Mouse (Mus musculus) heart, embryonic 14.5 days (tissue): ENCODE measurements at regions not wholly inside any gene's neighbourhood (a gene's known extent, or its start where the extent isn't known, plus 50 kb on each side); places are given as distances from the start of the nearest gene placed in this dataset.

Source experiments
- ATAC-seq: fragments of 200-750 bp; cut with Nextera tagmentation; 2 replicates; pipeline ENCODE4 v1.8.0; 2017; ENCODE audit warnings: low read depth, moderate TSS enrichment; ENCODE audit not compliant: insufficient number of reproducible peaks, insufficient read depth, low FRiP score
- H3K27ac ChIP-seq, 2 experiments: fragments of 200-500 bp in 1 of 2; fragments of 300-500 bp in 1 of 2; sonication (generic) in 1 of 2; replicated peaks in 1 of 2; 2 replicates each; pipeline ENCODE4 v1.5.1; 2012 to 2014; ENCODE audit warnings: low read depth in 2 of 2, low read length in 2 of 2, control low read depth in 1 of 2, mild to moderate bottlenecking in 1 of 2, mixed read lengths in 1 of 2; ENCODE audit not compliant: control insufficient read depth in 1 of 2, insufficient read depth in 1 of 2
- H3K27me3 ChIP-seq: fragments of 300-500 bp; sonication (generic); 2 replicates; pipeline ENCODE4 v1.6.1; 2014; ENCODE audit warnings: mild to moderate bottlenecking, low read length, control low read depth; ENCODE audit not compliant: control insufficient read depth, insufficient read depth
- H3K36me3 ChIP-seq: fragments of 300-500 bp; sonication (generic); 2 replicates; pipeline ENCODE4 v1.6.1; 2014; ENCODE audit warnings: mild to moderate bottlenecking, control low read depth, low read length, mixed read lengths; ENCODE audit not compliant: control insufficient read depth, insufficient read depth
- H3K4me1 ChIP-seq, 2 experiments: fragments of 200-500 bp in 1 of 2; fragments of 300-500 bp in 1 of 2; sonication (generic) in 1 of 2; 2 replicates each; pipeline ENCODE4 v1.6.1; 2012 to 2014; ENCODE audit warnings: low read length in 2 of 2, control low read depth in 1 of 2, mixed read lengths in 1 of 2; ENCODE audit not compliant: control insufficient read depth in 2 of 2, insufficient read depth in 2 of 2
- H3K4me2 ChIP-seq: fragments of 300-500 bp; sonication (generic); 2 replicates; pipeline ENCODE4 v1.6.1; 2014; ENCODE audit warnings: mild to moderate bottlenecking, low read length
- H3K4me3 ChIP-seq, 2 experiments: fragments of 200-500 bp in 1 of 2; fragments of 300-500 bp in 1 of 2; sonication (generic) in 1 of 2; 2 replicates each; pipeline ENCODE4 v1.5.1; 2012 to 2014; ENCODE audit warnings: low read length in 2 of 2, mild to moderate bottlenecking in 2 of 2, control low read depth in 1 of 2, low read depth in 1 of 2, moderate library complexity in 1 of 2; ENCODE audit not compliant: control insufficient read depth in 1 of 2, insufficient read depth in 1 of 2
- H3K9ac ChIP-seq: fragments of 300-500 bp; sonication (generic); 2 replicates; pipeline ENCODE4 v1.6.1; 2014; ENCODE audit warnings: mild to moderate bottlenecking, low read length
- H3K9me3 ChIP-seq: fragments of 300-500 bp; sonication (generic); 2 replicates; pipeline ENCODE4 v1.6.1; 2016; ENCODE audit warnings: low read length, control low read depth; ENCODE audit not compliant: control insufficient read depth
- WGBS: fragments of 180-500 bp; shearing (Covaris S2); extraction: QIAGEN DNeasy Blood & Tissue Kit; methylation state at CpG from one replicate; pipeline ENCODE4 v1.1.7; 2014; 5-methylcytosine and 5-hydroxymethylcytosine counted together

GRCm38 (mm10) chr9:90697279-90698000 is 426.8 kb upstream of the Tbc1d2b start:
- no peak overlapping the region for H3K9ac ChIP-seq
- no peaks in the 10 kb centered on the region for H3K9me3 ChIP-seq
- no peak for ATAC-seq
- no peaks in the 10 kb centered on the region for H3K4me1 ChIP-seq
- no peaks in the 10 kb centered on the region for H3K27me3 ChIP-seq
- no peak overlapping the region for H3K4me3 ChIP-seq
- WGBS = 64% methylated on average over 11 of the region's 11 CpGs
- no peak overlapping the region for H3K4me2 ChIP-seq
- no peaks in the 10 kb centered on the region for H3K36me3 ChIP-seq
- H3K27ac ChIP-seq = no peak overlapping the region

- ATAC-seq = no peak
- WGBS = 58% methylated on average over 7 of the region's 7 CpGs
- Histone ChIP-seq H3K9me3 (no peaks in the 10 kb centered on the region), H3K36me3 (no peaks in the 10 kb centered on the region), H3K4me3 (no peak overlapping the region), H3K9ac (no peak overlapping the region), H3K4me1 (no peaks in the 10 kb centered on the region), H3K4me2 (no peak overlapping the region), H3K27me3 (no peaks in the 10 kb centered on the region), H3K27ac (no peak overlapping the region)
These were observed 427.8 kb upstream of the Tbc1d2b start for GRCm38 (mm10) chr9:90698439-90698838.

GRCm38 (mm10) chr9:90699064-90699463 is 428.5 kb upstream of the Tbc1d2b start:
- Histone ChIP-seq H3K4me3 (no peak overlapping the region), H3K4me1 (no peaks in the 10 kb centered on the region), H3K9ac (no peak overlapping the region), H3K36me3 (no peaks in the 10 kb centered on the region), H3K27me3 (no peaks in the 10 kb centered on the region), H3K27ac (no peak overlapping the region), H3K9me3 (no peaks in the 10 kb centered on the region), H3K4me2 (no peak overlapping the region)
- no peak for ATAC-seq
- 35% methylated on average over 4 of the region's 4 CpGs for WGBS

GRCm38 (mm10) chr9:90700236-90701179 is 429.9 kb upstream of the Tbc1d2b start:
- H3K4me3 ChIP-seq = no peak overlapping the region
- no peaks in the 10 kb centered on the region for H3K27me3 ChIP-seq
- H3K4me2 ChIP-seq = no peak overlapping the region
- H3K4me1 ChIP-seq = no peaks in the 10 kb centered on the region
- H3K9me3 ChIP-seq = no peaks in the 10 kb centered on the region
- H3K36me3 ChIP-seq = no peaks in the 10 kb centered on the region
- no peak overlapping the region for H3K9ac ChIP-seq
- no peak overlapping the region for H3K27ac ChIP-seq
- ATAC-seq = no peak
- 46% methylated on average over 7 of the region's 7 CpGs for WGBS

- H3K9ac ChIP-seq = no peak overlapping the region
- H3K27ac ChIP-seq = no peak overlapping the region
- H3K9me3 ChIP-seq = no peaks in the 10 kb centered on the region
- no peaks in the 10 kb centered on the region for H3K36me3 ChIP-seq
- H3K27me3 ChIP-seq = no peaks in the 10 kb centered on the region
- no peak for ATAC-seq
- WGBS = 56% methylated on average over 4 of the region's 4 CpGs
- no peak overlapping the region for H3K4me3 ChIP-seq
- no peak overlapping the region for H3K4me2 ChIP-seq
- H3K4me1 ChIP-seq = no peaks in the 10 kb centered on the region
These were observed 430.7 kb upstream of the Tbc1d2b start for GRCm38 (mm10) chr9:90701180-90701765.

GRCm38 (mm10) chr9:90713685-90714084 is 443.1 kb upstream of the Tbc1d2b start:
- 49% methylated on average over 2 of the region's 2 CpGs for WGBS
- ATAC-seq = no peak
- H3K27ac ChIP-seq = no peak overlapping the region
- H3K4me1 ChIP-seq = no peaks in the 10 kb centered on the region
- no peak overlapping the region for H3K9ac ChIP-seq
- no peak overlapping the region for H3K4me2 ChIP-seq
- H3K27me3 ChIP-seq = no peaks in the 10 kb centered on the region
- H3K4me3 ChIP-seq = no peak overlapping the region
- H3K9me3 ChIP-seq = peaks cover 8% of the 10 kb centered on the region; the same call in 1 of the 2 replicates
- no peaks in the 10 kb centered on the region for H3K36me3 ChIP-seq

- H3K4me1 ChIP-seq = no peaks in the 10 kb centered on the region
- 83% methylated on average over 4 of the region's 4 CpGs for WGBS
- H3K27me3 ChIP-seq = no peaks in the 10 kb centered on the region
- ATAC-seq = no peak
- no peak overlapping the region for H3K4me2 ChIP-seq
- H3K4me3 ChIP-seq = no peak overlapping the region
- no peak overlapping the region for H3K27ac ChIP-seq
- H3K9me3 ChIP-seq = no peaks in the 10 kb centered on the region
- no peaks in the 10 kb centered on the region for H3K36me3 ChIP-seq
- H3K9ac ChIP-seq = no peak overlapping the region
These were observed 460.8 kb upstream of the Tbc1d2b start for GRCm38 (mm10) chr9:90731450-90731849.
